Mouse (Mus musculus) ES-E14 (cell line): ENCODE measurements around the gene Ttc38.

Experiments used
- CHD2 ChIP-seq: IDR thresholded peaks from 2 replicates; pipeline ENCODE4 v1.6.1; 2014; ENCODE audit warnings: mild to moderate bottlenecking, low read depth, low read length, inconsistent platforms
- HCFC1 ChIP-seq: IDR thresholded peaks from 2 replicates; pipeline ENCODE4 v1.6.1; 2012; ENCODE audit warnings: low read length, inconsistent platforms, borderline replicate concordance; ENCODE audit not compliant: insufficient read depth
- MAFK ChIP-seq: IDR thresholded peaks from 2 replicates; pipeline ENCODE4 v1.6.1; 2014; ENCODE audit warnings: mild to moderate bottlenecking, low read depth, low read length, inconsistent platforms; ENCODE audit not compliant: insufficient read depth
- ZNF384 ChIP-seq: IDR thresholded peaks from 2 replicates; pipeline ENCODE4 v1.6.1; 2012; ENCODE audit warnings: low read depth, low read length, inconsistent platforms

DNA sequence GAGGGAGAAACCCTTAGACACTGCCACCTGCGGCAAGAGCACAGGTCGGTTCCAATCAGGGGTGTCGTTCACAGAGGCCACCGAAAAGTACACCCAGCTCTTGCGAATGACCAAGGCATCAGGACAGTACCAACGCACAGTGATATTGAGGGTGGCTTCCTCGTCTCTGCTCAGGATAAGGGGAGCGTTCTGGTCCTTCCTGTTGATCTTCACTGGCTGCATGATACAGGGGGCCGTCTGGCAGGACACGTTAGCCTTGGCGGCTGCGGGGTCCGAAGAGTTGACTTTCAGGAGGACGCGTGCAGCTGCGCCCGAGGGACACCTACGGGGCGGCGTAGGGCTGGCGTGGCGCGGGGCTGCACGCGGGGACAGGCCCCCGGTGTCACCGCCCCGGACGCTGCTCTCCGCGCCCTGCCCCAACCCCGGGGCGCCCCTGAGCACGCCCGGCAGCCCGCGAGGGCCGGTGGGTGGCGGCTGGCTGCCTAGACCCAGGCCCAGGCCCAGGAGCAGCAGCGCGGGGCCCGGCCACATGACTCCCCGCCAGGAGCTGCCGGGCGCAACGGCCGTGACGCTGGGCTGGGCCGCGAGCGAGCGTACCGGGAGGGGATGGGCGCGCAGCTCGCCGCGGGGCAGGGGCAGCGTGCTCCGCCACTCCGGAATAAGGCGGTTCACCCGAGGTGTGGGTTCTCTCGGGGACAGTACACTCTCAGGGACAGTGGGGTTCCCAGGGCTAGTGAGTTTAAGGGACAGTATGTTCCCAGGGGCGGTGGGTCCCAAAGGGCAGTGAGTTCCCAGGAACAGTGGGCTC is 10.7 kb upstream of the Ttc38 start, which contains the start of gene Pkdrej:
- TF ChIP-seq ZNF384 (no peak), MAFK (no peak), HCFC1 (no peak), CHD2 (no peak)
